Mouse (Mus musculus) layer of hippocampus, adult 2 months (tissue): ENCODE measurements around the gene Map3k20. TPM values are rescaled to one million over a fixed set of nuclear protein-coding genes. Genes with fewer than 3 reads are reported as not detected.

Experiments used
- DNase-seq, 2 experiments: peaks; one replicate each; pipeline ENCODE4 v3.0.0; 2022; ENCODE audit warnings: low spot score in 2 of 2
- H3K27ac ChIP-seq: fragments of 200-600 bp; 2 replicates; pipeline ENCODE4 v1.8.1; 2022
- H3K4me3 ChIP-seq: fragments of 200-600 bp; 2 replicates; pipeline ENCODE4 v1.8.1; 2022; ENCODE audit warnings: mild to moderate bottlenecking
- CTCF ChIP-seq: fragments of 200-600 bp; conservative IDR thresholded peaks from 2 replicates; pipeline ENCODE4 v1.8.1; 2022; ENCODE audit warnings: antibody characterized with exemption, mild to moderate bottlenecking, moderate library complexity
- total RNA-seq, 2 experiments: library from RNA; stranded (reverse); gene quantifications; 2 replicates each; pipeline ENCODE4 v1.2.3; 2021

The Map3k20 gene
- total RNA-seq, 2 experiments from 2014 or later: 9.0 to 13.9 TPM

GRCm38 (mm10) chr2:72379425-72379824 is 94.0 kb downstream of the Map3k20 start:
- no peak overlapping the region for H3K4me3 ChIP-seq
- no peak overlapping the region for H3K27ac ChIP-seq
- no peak for DNase-seq
- TF ChIP-seq CTCF: no peak

- H3K4me3 ChIP-seq: no peak overlapping the region
- no peak overlapping the region; the same call in 1 of the 2 replicates for H3K27ac ChIP-seq
- no peak for TF ChIP-seq CTCF
- peak; percentile 21 to 40 for DNase-seq
These were observed 97.2 kb downstream of the Map3k20 start for GRCm38 (mm10) chr2:72382662-72383061.

- no peak for TF ChIP-seq CTCF
- DNase-seq: no peak
These were observed 97.9 kb downstream of the Map3k20 start for GRCm38 (mm10) chr2:72383321-72383720.

GRCm38 (mm10) chr2:72389411-72389810 is 104.0 kb downstream of the Map3k20 start:
- Histone ChIP-seq H3K27ac (no peak overlapping the region), H3K4me3 (no peak overlapping the region)
- TF ChIP-seq CTCF: no peak

More at GRCm38 (mm10) chr2:72383321-72383720, 97.9 kb downstream of the Map3k20 start:
- H3K27ac ChIP-seq: no peak overlapping the region; the same call in 1 of the 2 replicates
- no peak overlapping the region for H3K4me3 ChIP-seq

GRCm38 (mm10) chr2:72389942-72390341 is 104.5 kb downstream of the Map3k20 start:
- H3K4me3 ChIP-seq: no peak overlapping the region
- H3K27ac ChIP-seq: no peak overlapping the region
- TF ChIP-seq CTCF: peak; percentile 98
- peak; percentile 74 to 89 for DNase-seq

More at GRCm38 (mm10) chr2:72389411-72389810, 104.0 kb downstream of the Map3k20 start:
- DNase-seq: no peak

- H3K4me3 ChIP-seq: no peak overlapping the region
- H3K27ac ChIP-seq: no peak overlapping the region
- no peak for DNase-seq
- TF ChIP-seq CTCF: no peak
These were observed 105.0 kb downstream of the Map3k20 start for GRCm38 (mm10) chr2:72390474-72390873.

GRCm38 (mm10) chr2:72391024-72391423 is 105.6 kb downstream of the Map3k20 start:
- DNase-seq: no peak
- TF ChIP-seq CTCF: no peak
- H3K4me3 ChIP-seq: no peak overlapping the region

GRCm38 (mm10) chr2:72391721-72392120 is 106.3 kb downstream of the Map3k20 start:
- no peak for DNase-seq
- TF ChIP-seq CTCF: no peak
- Histone ChIP-seq H3K27ac (no peak overlapping the region), H3K4me3 (no peak overlapping the region)

More at GRCm38 (mm10) chr2:72391024-72391423, 105.6 kb downstream of the Map3k20 start:
- H3K27ac ChIP-seq: no peak overlapping the region

- no peak for TF ChIP-seq CTCF
- DNase-seq: no peak
- H3K27ac ChIP-seq: no peak overlapping the region
- H3K4me3 ChIP-seq: no peak overlapping the region
These were observed 106.9 kb downstream of the Map3k20 start for GRCm38 (mm10) chr2:72392316-72392715.

GRCm38 (mm10) chr2:72396934-72397333 is 111.5 kb downstream of the Map3k20 start:
- DNase-seq: no peak
- TF ChIP-seq CTCF: no peak
- H3K27ac ChIP-seq: no peak overlapping the region
- H3K4me3 ChIP-seq: no peak overlapping the region

- H3K27ac ChIP-seq: no peak overlapping the region
- peak; percentile 73 for TF ChIP-seq CTCF
- no peak overlapping the region for H3K4me3 ChIP-seq
- DNase-seq: peak in 1 of 2 experiments; percentile 48
These were observed 112.8 kb downstream of the Map3k20 start for GRCm38 (mm10) chr2:72398227-72398626.

GRCm38 (mm10) chr2:72399469-72400195 is 114.2 kb downstream of the Map3k20 start:
- Histone ChIP-seq H3K27ac (no peak overlapping the region), H3K4me3 (no peak overlapping the region)
- DNase-seq: no peak
- no peak for TF ChIP-seq CTCF

- DNase-seq: no peak
- H3K27ac ChIP-seq: no peak overlapping the region
- no peak for TF ChIP-seq CTCF
- H3K4me3 ChIP-seq: no peak overlapping the region
These were observed 115.9 kb downstream of the Map3k20 start for GRCm38 (mm10) chr2:72401290-72401689.
